Mouse (Mus musculus) midbrain, embryonic 15.5 days (tissue): ENCODE results near the gene Uvrag. TPM values are rescaled to one million over a fixed set of nuclear protein-coding genes. Genes with fewer than 3 reads are reported as not detected.

Experiments
- ATAC-seq: fragments of 200-750 bp; cut with Nextera tagmentation; replicated peaks from 2 replicates; pipeline ENCODE4 v1.8.0; 2017; ENCODE audit warnings: moderate TSS enrichment
- H3K27ac ChIP-seq: fragments of 300-500 bp; sonication (generic); 2 replicates; pipeline ENCODE4 v1.5.1; 2015; ENCODE audit warnings: mild to moderate bottlenecking, inconsistent platforms
- H3K27me3 ChIP-seq: fragments of 300-500 bp; sonication (generic); replicated peaks from 2 replicates; pipeline ENCODE4 v1.6.1; 2015; ENCODE audit warnings: inconsistent platforms
- H3K36me3 ChIP-seq: fragments of 300-500 bp; sonication (generic); replicated peaks from 2 replicates; pipeline ENCODE4 v1.6.1; 2015; ENCODE audit warnings: inconsistent platforms
- H3K4me1 ChIP-seq: fragments of 300-500 bp; sonication (generic); 2 replicates; pipeline ENCODE4 v1.6.1; 2015; ENCODE audit warnings: inconsistent platforms
- H3K4me2 ChIP-seq: fragments of 300-500 bp; sonication (generic); 2 replicates; pipeline ENCODE4 v1.6.1; 2015; ENCODE audit warnings: inconsistent platforms, mild to moderate bottlenecking, moderate library complexity
- H3K4me3 ChIP-seq: fragments of 300-500 bp; sonication (generic); 2 replicates; pipeline ENCODE4 v1.5.1; 2015; ENCODE audit warnings: mild to moderate bottlenecking, inconsistent platforms
- H3K9ac ChIP-seq: fragments of 300-500 bp; sonication (generic); 2 replicates; pipeline ENCODE4 v1.6.1; 2015; ENCODE audit warnings: mild to moderate bottlenecking, inconsistent platforms
- H3K9me3 ChIP-seq: fragments of 300-500 bp; sonication (generic); 2 replicates; pipeline ENCODE4 v1.6.1; 2016; ENCODE audit warnings: inconsistent platforms
- WGBS: fragments of 180-500 bp; shearing (Covaris S2); methylation state at CpG from one replicate; pipeline ENCODE4 v1.1.7; 2015; ENCODE audit warnings: mixed read lengths; 5-methylcytosine and 5-hydroxymethylcytosine counted together
- polyA plus RNA-seq: library from polyadenylated mRNA; unstranded; fragments of >200 nt; fragmentation: Nextera tagmentation; extraction: Ambion mirVana; gene quantifications from 2 replicates; pipeline ENCODE4 v1.2.1, GENCODE M21; 2015

Gene Uvrag
- polyA plus RNA-seq, 1 experiment from 2014 or later = 16.8 TPM

GRCm38 (mm10) chr7:98851220-98851619 is 289.7 kb downstream of the Uvrag start:
- no peak for ATAC-seq
- no peak overlapping the region for H3K4me2 ChIP-seq
- H3K27me3 ChIP-seq = no peaks in the 10 kb centered on the region; the same call in 1 of the 2 replicates
- H3K36me3 ChIP-seq = no peaks in the 10 kb centered on the region
- no peak overlapping the region for H3K27ac ChIP-seq
- H3K9ac ChIP-seq = no peak overlapping the region
- no peaks in the 10 kb centered on the region for H3K4me1 ChIP-seq
- 73% methylated on average over 9 of the region's 9 CpGs for WGBS
- H3K9me3 ChIP-seq = no peaks in the 10 kb centered on the region
- H3K4me3 ChIP-seq = no peak overlapping the region

GRCm38 (mm10) chr7:98850388-98850787 is 290.6 kb downstream of the Uvrag start:
- no peaks in the 10 kb centered on the region for H3K36me3 ChIP-seq
- no peak for ATAC-seq
- H3K4me3 ChIP-seq = no peak overlapping the region
- no peak overlapping the region for H3K4me2 ChIP-seq
- no peaks in the 10 kb centered on the region for H3K9me3 ChIP-seq
- no peak overlapping the region for H3K9ac ChIP-seq
- 83% methylated on average over 5 of the region's 5 CpGs for WGBS
- H3K27me3 ChIP-seq = no peaks in the 10 kb centered on the region; the same call in 1 of the 2 replicates
- no peaks in the 10 kb centered on the region for H3K4me1 ChIP-seq
- H3K27ac ChIP-seq = no peak overlapping the region

GRCm38 (mm10) chr7:98848899-98849640 is 291.9 kb downstream of the Uvrag start:
- Histone ChIP-seq H3K4me3 (no peak overlapping the region), H3K9ac (no peak overlapping the region), H3K4me2 (no peak overlapping the region), H3K27me3 (no peaks in the 10 kb centered on the region; the same call in 1 of the 2 replicates), H3K4me1 (no peaks in the 10 kb centered on the region), H3K9me3 (no peaks in the 10 kb centered on the region), H3K36me3 (no peaks in the 10 kb centered on the region), H3K27ac (no peak overlapping the region)
- no peak for ATAC-seq
- WGBS = 85% methylated on average over 8 of the region's 8 CpGs

- Histone ChIP-seq H3K27ac (no peak overlapping the region), H3K27me3 (peaks cover 30% of the 10 kb centered on the region), H3K9ac (no peak overlapping the region), H3K4me1 (peaks cover 13% of the 10 kb centered on the region), H3K4me3 (no peak overlapping the region), H3K4me2 (no peak overlapping the region), H3K9me3 (no peaks in the 10 kb centered on the region), H3K36me3 (no peaks in the 10 kb centered on the region)
- ATAC-seq = peak; percentile 22; the same call in 1 of the 2 replicates
- WGBS = 21% methylated on average over 7 of the region's 7 CpGs
These were observed 297.3 kb downstream of the Uvrag start for GRCm38 (mm10) chr7:98843649-98844048.

GRCm38 (mm10) chr7:98842997-98843396 is 297.9 kb downstream of the Uvrag start:
- H3K27me3 ChIP-seq = peaks cover 34% of the 10 kb centered on the region
- no peak for ATAC-seq
- H3K27ac ChIP-seq = no peak overlapping the region
- no peaks in the 10 kb centered on the region for H3K36me3 ChIP-seq
- no peaks in the 10 kb centered on the region for H3K9me3 ChIP-seq
- peaks cover 19% of the 10 kb centered on the region for H3K4me1 ChIP-seq
- no peak overlapping the region for H3K4me3 ChIP-seq
- no peak overlapping the region for H3K4me2 ChIP-seq
- no peak overlapping the region for H3K9ac ChIP-seq
- 92% methylated on average over 3 of the region's 3 CpGs for WGBS

GRCm38 (mm10) chr7:98841802-98842201 is 299.1 kb downstream of the Uvrag start:
- peaks cover 45% of the 10 kb centered on the region for H3K27me3 ChIP-seq
- H3K4me2 ChIP-seq = no peak overlapping the region
- H3K9me3 ChIP-seq = no peaks in the 10 kb centered on the region
- no peak overlapping the region for H3K4me3 ChIP-seq
- H3K9ac ChIP-seq = no peak overlapping the region
- 33% methylated on average over 3 of the region's 3 CpGs for WGBS
- no peaks in the 10 kb centered on the region for H3K36me3 ChIP-seq
- peaks cover 30% of the 10 kb centered on the region for H3K4me1 ChIP-seq
- ATAC-seq = no peak
- no peak overlapping the region for H3K27ac ChIP-seq

DNA sequence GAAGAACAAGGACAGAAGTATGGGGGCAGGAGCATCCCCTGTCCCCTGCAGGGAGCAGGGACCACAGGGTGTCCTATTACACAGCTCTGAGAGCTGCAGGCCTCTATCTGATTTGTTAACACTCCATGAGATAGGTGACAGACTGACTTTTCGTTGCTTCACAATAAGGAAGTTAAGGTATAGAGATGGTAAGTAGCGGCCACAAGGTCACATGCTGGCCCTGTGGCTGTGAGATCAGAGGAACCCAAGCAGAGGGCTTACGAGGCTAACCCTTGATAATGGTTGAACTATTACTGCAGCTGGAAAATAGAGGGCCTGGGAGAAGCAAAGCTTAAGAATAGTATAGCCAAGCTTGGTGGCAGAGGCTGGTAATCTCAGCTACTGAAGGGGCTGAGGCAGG is 300.2 kb downstream of the Uvrag start:
- H3K4me1 ChIP-seq = peaks cover 40% of the 10 kb centered on the region
- no peak overlapping the region for H3K27ac ChIP-seq
- peaks cover 55% of the 10 kb centered on the region for H3K27me3 ChIP-seq
- 45% methylated on average over 3 of the region's 3 CpGs for WGBS
- no peaks in the 10 kb centered on the region for H3K36me3 ChIP-seq
- H3K9ac ChIP-seq = no peak overlapping the region
- H3K4me2 ChIP-seq = no peak overlapping the region
- no peak overlapping the region for H3K4me3 ChIP-seq
- no peak for ATAC-seq
- H3K9me3 ChIP-seq = no peaks in the 10 kb centered on the region

- WGBS = 4% methylated on average over 12 of the region's 12 CpGs
- Histone ChIP-seq H3K9ac (no peak overlapping the region; the same call in 1 of the 2 replicates), H3K4me2 (peak overlapping the region; percentile 91), H3K9me3 (no peaks in the 10 kb centered on the region), H3K27ac (no peak overlapping the region), H3K27me3 (peaks cover 69% of the 10 kb centered on the region), H3K4me1 (peaks cover 54% of the 10 kb centered on the region), H3K4me3 (peak overlapping the region; percentile 49), H3K36me3 (no peaks in the 10 kb centered on the region)
- no peak for ATAC-seq
These were observed 301.6 kb downstream of the Uvrag start for GRCm38 (mm10) chr7:98839312-98839711.

DNA sequence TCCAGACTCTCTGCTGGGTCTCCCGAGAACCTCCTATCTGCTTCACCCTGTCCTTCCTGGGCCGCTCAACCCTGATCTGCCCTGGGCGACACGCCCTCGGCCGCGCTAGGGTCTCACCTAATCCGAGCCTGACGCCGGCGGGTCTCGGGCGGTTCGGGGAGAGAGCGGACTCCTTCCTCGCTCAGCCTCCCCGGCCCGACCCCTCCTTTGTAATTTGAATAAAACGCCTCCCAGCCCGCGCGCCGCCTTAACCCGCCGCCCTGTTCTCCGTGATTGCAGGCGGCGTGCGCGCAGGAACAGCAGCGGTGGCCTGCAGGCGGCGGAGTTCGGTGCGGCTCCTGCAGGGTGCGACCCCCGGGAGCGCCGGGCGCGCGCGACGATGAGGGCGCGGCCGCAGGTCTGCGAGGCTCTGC is 302.2 kb downstream of the Uvrag start:
- no peaks in the 10 kb centered on the region for H3K9me3 ChIP-seq
- H3K9ac ChIP-seq = peak overlapping the region; percentile 45
- peak overlapping the region; percentile 49 for H3K4me3 ChIP-seq
- H3K4me1 ChIP-seq = peaks cover 53% of the 10 kb centered on the region
- H3K4me2 ChIP-seq = peak overlapping the region; percentile 91
- no peaks in the 10 kb centered on the region for H3K36me3 ChIP-seq
- ATAC-seq = peak; percentile 46; the same call in 1 of the 2 replicates
- WGBS = under 1% methylated on average over 48 of the region's 48 CpGs
- peaks cover 74% of the 10 kb centered on the region for H3K27me3 ChIP-seq
- no peak overlapping the region for H3K27ac ChIP-seq

DNA sequence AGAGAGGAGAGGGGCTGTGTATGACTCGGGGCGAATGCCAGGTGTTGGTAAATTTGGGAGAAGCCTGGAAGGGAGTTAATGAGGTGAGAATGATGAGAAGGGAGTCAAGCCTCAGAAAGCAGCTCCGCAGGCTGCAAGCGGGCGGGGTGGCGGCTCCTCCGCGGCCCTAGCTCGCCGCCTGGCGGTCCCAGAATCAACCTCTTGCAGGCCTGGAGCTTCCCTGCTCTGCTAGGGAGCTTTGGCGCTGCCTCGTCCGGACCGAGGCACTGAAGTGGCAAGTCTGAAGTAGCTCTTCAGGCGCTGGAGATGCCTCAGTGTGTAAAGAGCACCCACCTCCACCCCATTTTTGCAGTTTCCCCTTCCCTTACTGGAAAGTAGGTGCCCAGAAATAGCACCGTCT is 303.0 kb downstream of the Uvrag start:
- peak overlapping the region; percentile 49 for H3K4me3 ChIP-seq
- peak; percentile 77 for ATAC-seq
- 1% methylated on average over 17 of the region's 17 CpGs for WGBS
- H3K27ac ChIP-seq = no peak overlapping the region
- H3K9ac ChIP-seq = no peak overlapping the region
- peak overlapping the region; percentile 91 for H3K4me2 ChIP-seq
- peaks cover 50% of the 10 kb centered on the region for H3K4me1 ChIP-seq
- no peaks in the 10 kb centered on the region for H3K9me3 ChIP-seq
- H3K36me3 ChIP-seq = no peaks in the 10 kb centered on the region
- H3K27me3 ChIP-seq = peaks cover 81% of the 10 kb centered on the region

DNA sequence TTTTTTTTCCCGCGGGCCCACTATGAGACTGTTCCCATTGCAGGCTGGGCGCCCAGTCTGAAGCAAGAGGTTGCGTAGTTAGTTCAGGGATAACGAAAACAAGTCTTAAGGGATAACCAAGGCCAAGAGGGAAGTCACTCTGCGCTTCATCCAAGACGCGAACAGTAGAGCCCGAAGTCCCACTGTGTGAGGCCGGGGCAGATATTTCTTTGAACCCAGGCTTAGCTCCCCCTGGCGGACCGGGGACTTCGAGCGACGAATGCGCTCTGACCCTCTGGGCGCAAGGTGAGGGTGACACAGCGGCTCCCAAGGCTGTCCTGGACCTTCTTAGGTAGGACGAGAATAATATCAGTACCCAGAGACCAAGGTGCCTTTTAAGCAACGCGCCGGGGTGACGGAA is 304.3 kb downstream of the Uvrag start:
- Histone ChIP-seq H3K9me3 (no peaks in the 10 kb centered on the region), H3K4me1 (peaks cover 50% of the 10 kb centered on the region), H3K36me3 (no peaks in the 10 kb centered on the region), H3K9ac (no peak overlapping the region), H3K27me3 (peaks cover 92% of the 10 kb centered on the region), H3K4me2 (peak overlapping the region; percentile 90; the same call in 1 of the 2 replicates), H3K4me3 (peak overlapping the region; percentile 47; the same call in 1 of the 2 replicates), H3K27ac (no peak overlapping the region)
- no peak for ATAC-seq
- WGBS = under 1% methylated on average over 23 of the region's 23 CpGs

- under 1% methylated on average over 46 of the region's 46 CpGs for WGBS
- ATAC-seq = no peak
- H3K9ac ChIP-seq = peak overlapping the region; percentile 41; the same call in 1 of the 2 replicates
These were observed 305.2 kb downstream of the Uvrag start for GRCm38 (mm10) chr7:98835519-98836441.

More at GRCm38 (mm10) chr7:98835519-98836441, 305.2 kb downstream of the Uvrag start:
- Histone ChIP-seq H3K27ac (no peak overlapping the region), H3K4me1 (peaks cover 50% of the 10 kb centered on the region), H3K27me3 (peaks cover 86% of the 10 kb centered on the region), H3K9me3 (no peaks in the 10 kb centered on the region), H3K36me3 (no peaks in the 10 kb centered on the region), H3K4me3 (peak overlapping the region; percentile 47), H3K4me2 (peak overlapping the region; percentile 90)
